Mouse (Mus musculus) bone marrow macrophage, adult 2 months (primary cell): ENCODE measurements around the gene Mrps11.

ENCODE experiments used
- CTCF ChIP-seq: IDR thresholded peaks from 2 replicates; pipeline ENCODE4 v1.5.1; 2012; ENCODE audit warnings: low read depth, mild to moderate bottlenecking, low read length, moderate library complexity
- POLR2A ChIP-seq: IDR thresholded peaks from 2 replicates; pipeline ENCODE4 v1.6.1; 2012; ENCODE audit warnings: mild to moderate bottlenecking, low read depth, low read length, borderline replicate concordance

- TF ChIP-seq CTCF (no peak), POLR2A (no peak)
These were observed 43.4 kb upstream of the Mrps11 start for GRCm38 (mm10) chr7:78739351-78740000.
